Mouse (Mus musculus) lung, adult 2 months (tissue): ENCODE data around the gene Gpa33. TPM values are rescaled to one million over a fixed set of nuclear protein-coding genes. Genes with fewer than 3 reads are reported as not detected.
"Not testable (repeated sequence)": the region's sequence is repeated elsewhere in the genome, so short reads cannot be mapped to it uniquely, and the experiment has no call there.

Experiments used
- DNase-seq: peaks from one replicate; pipeline ENCODE4 v3.0.0; 2022
- H3K4me1 ChIP-seq: fragments of 200-500 bp; 2 replicates; pipeline ENCODE4 v1.6.1; 2011; ENCODE audit warnings: low read length; ENCODE audit not compliant: control insufficient read depth, insufficient read depth
- H3K4me3 ChIP-seq: fragments of 200-500 bp; replicated peaks from 2 replicates; pipeline ENCODE3; 2011; ENCODE audit warnings: low read depth, mild to moderate bottlenecking, control low read depth, low read length; ENCODE audit errors: extremely low read depth
- CTCF ChIP-seq: fragments of 200-500 bp; IDR thresholded peaks from 2 replicates; pipeline ENCODE4 v1.5.1; 2011; ENCODE audit warnings: mild to moderate bottlenecking, low read length, control low read depth; ENCODE audit not compliant: insufficient read depth
- POLR2A ChIP-seq: fragments of 200-500 bp; IDR thresholded peaks from 2 replicates; pipeline ENCODE4 v1.6.1; 2011; ENCODE audit warnings: low read depth, mild to moderate bottlenecking, control low read depth, low read length, borderline replicate concordance; ENCODE audit errors: extremely low read depth
- WGBS: fragments of 180-500 bp; shearing (Covaris S2); methylation state at CpG from one replicate; pipeline ENCODE4 v1.1.7; 2018; 5-methylcytosine and 5-hydroxymethylcytosine counted together
- polyA plus RNA-seq: library from polyadenylated mRNA; depleted of rRNA; stranded (reverse); fragments of >200 nt; gene quantifications from 2 replicates; pipeline ENCODE4 v1.2.3, GENCODE M21; 2012

Gene Gpa33
- polyA plus RNA-seq, 1 experiment, result 0.04 TPM

- Histone ChIP-seq H3K4me1 (no peaks in the 10 kb centered on the region), H3K4me3 (no peak within 1 kb of the TSS)
- 55% methylated on average over 4 of the region's 4 CpGs for WGBS
- TF ChIP-seq CTCF (no peak), POLR2A (no peak)
- DNase-seq, result no peak
Measured at GRCm38 (mm10) chr1:166127719-166128118, 2.3 kb upstream of the Gpa33 start, which contains the start of gene Dusp27. Gene Dusp27 (minus strand): TSS chr1:166127922.

- 79% methylated on average over 5 of the region's 5 CpGs for WGBS
- no peak for DNase-seq
- TF ChIP-seq POLR2A, result no peak
- TF ChIP-seq CTCF, result no peak
- Histone ChIP-seq H3K4me3 (no peak overlapping the region), H3K4me1 (no peaks in the 10 kb centered on the region)
Measured at GRCm38 (mm10) chr1:166128551-166128950, 1.5 kb upstream of the Gpa33 start.

GRCm38 (mm10) chr1:166132367-166132766, 2.3 kb downstream of the Gpa33 start:
- 47% methylated on average over 4 of the region's 4 CpGs for WGBS
- H3K4me3 ChIP-seq, result no peak overlapping the region
- TF ChIP-seq POLR2A, result no peak
- TF ChIP-seq CTCF, result no peak
- H3K4me1 ChIP-seq, result no peaks in the 10 kb centered on the region; the same call in 1 of the 2 replicates
- DNase-seq, result no peak

- WGBS, result 70% methylated on average over 5 of the region's 5 CpGs
Measured at GRCm38 (mm10) chr1:166135091-166135740, 5.2 kb downstream of the Gpa33 start.

GRCm38 (mm10) chr1:166137244-166137938, 7.4 kb downstream of the Gpa33 start:
- WGBS, result 58% methylated on average over 7 of the region's 7 CpGs
- DNase-seq, result no peak
- peaks cover 5% of the 10 kb centered on the region for H3K4me1 ChIP-seq
- TF ChIP-seq CTCF (no peak), POLR2A (no peak)
- no peak overlapping the region for H3K4me3 ChIP-seq

More at GRCm38 (mm10) chr1:166135091-166135740, 5.2 kb downstream of the Gpa33 start:
- DNase-seq, result no peak
- Histone ChIP-seq H3K4me3 (no peak overlapping the region), H3K4me1 (peaks cover 5% of the 10 kb centered on the region)
- TF ChIP-seq CTCF (no peak), POLR2A (no peak)

GRCm38 (mm10) chr1:166138136-166138535, 8.1 kb downstream of the Gpa33 start:
- no peak for DNase-seq
- TF ChIP-seq CTCF (no peak), POLR2A (no peak)
- H3K4me1 ChIP-seq, result peaks cover 5% of the 10 kb centered on the region
- 36% methylated on average over 13 of the region's 13 CpGs for WGBS
- peak overlapping the region; percentile 15 for H3K4me3 ChIP-seq

- TF ChIP-seq POLR2A (no peak), CTCF (no peak)
- peaks cover 5% of the 10 kb centered on the region for H3K4me1 ChIP-seq
- 85% methylated on average over 3 of the region's 3 CpGs for WGBS
- no peak overlapping the region for H3K4me3 ChIP-seq
- DNase-seq, result no peak
Measured at GRCm38 (mm10) chr1:166139113-166139512, 9.1 kb downstream of the Gpa33 start.

- TF ChIP-seq POLR2A (no peak), CTCF (no peak)
- 80% methylated on average over 4 of the region's 4 CpGs for WGBS
- Histone ChIP-seq H3K4me3 (no peak overlapping the region), H3K4me1 (peaks cover 5% of the 10 kb centered on the region)
- no peak for DNase-seq
Measured at GRCm38 (mm10) chr1:166139620-166140184, 9.7 kb downstream of the Gpa33 start.

- DNase-seq, H3K4me1 ChIP-seq, H3K4me3 ChIP-seq: not testable (repeated sequence)
- WGBS, result 92% methylated on average over 9 of the region's 9 CpGs
Measured at GRCm38 (mm10) chr1:166141868-166142267, 11.8 kb downstream of the Gpa33 start.

GRCm38 (mm10) chr1:166142369-166142768, 12.3 kb downstream of the Gpa33 start:
- WGBS, result 71% methylated on average over 6 of the region's 6 CpGs
- TF ChIP-seq POLR2A (no peak), CTCF (no peak)

More at GRCm38 (mm10) chr1:166142369-166142768, 12.3 kb downstream of the Gpa33 start:
- Histone ChIP-seq H3K4me1 (peaks cover 5% of the 10 kb centered on the region), H3K4me3 (no peak overlapping the region)
- DNase-seq, result no peak
